Mouse (Mus musculus) liver, postnatal 0 days (tissue): Measurements from ENCODE around the gene Larp1b. TPM values are rescaled to one million over a fixed set of nuclear protein-coding genes. Genes with fewer than 3 reads are reported as not detected.

Experiments used
- ATAC-seq: fragments of 200-750 bp; cut with Nextera tagmentation; 2 replicates; pipeline ENCODE4 v1.8.0; 2017; ENCODE audit warnings: mild to moderate bottlenecking, moderate library complexity
- DNase-seq: peaks from one replicate; pipeline ENCODE4 v3.0.0-alpha.2; 2016
- H3K27ac ChIP-seq: fragments of 300-500 bp; sonication (generic); 2 replicates; pipeline ENCODE4 v1.5.1; 2014; ENCODE audit warnings: antibody characterized with exemption, moderate library complexity, mild to moderate bottlenecking, low read depth
- H3K27me3 ChIP-seq: fragments of 300-500 bp; sonication (generic); 2 replicates; pipeline ENCODE4 v1.6.1; 2014; ENCODE audit warnings: low read length, control low read depth, mixed read lengths; ENCODE audit not compliant: insufficient read depth
- H3K36me3 ChIP-seq: fragments of 300-500 bp; sonication (generic); replicated peaks from 2 replicates; pipeline ENCODE4 v1.6.1; 2014; ENCODE audit warnings: mild to moderate bottlenecking, control low read depth, low read length, moderate library complexity, mixed read lengths; ENCODE audit not compliant: insufficient read depth
- H3K4me1 ChIP-seq: fragments of 300-500 bp; sonication (generic); 2 replicates; pipeline ENCODE4 v1.6.1; 2014; ENCODE audit warnings: antibody characterized with exemption, mild to moderate bottlenecking, control low read depth; ENCODE audit not compliant: insufficient read depth
- H3K4me2 ChIP-seq: fragments of 300-500 bp; sonication (generic); 2 replicates; pipeline ENCODE4 v1.6.1; 2014; ENCODE audit warnings: low read depth, mild to moderate bottlenecking, low read length, moderate library complexity, mixed read lengths
- H3K4me3 ChIP-seq: fragments of 300-500 bp; sonication (generic); 2 replicates; pipeline ENCODE4 v1.5.1; 2014; ENCODE audit warnings: low read depth, low read length
- H3K9ac ChIP-seq: fragments of 300-500 bp; sonication (generic); replicated peaks from 2 replicates; pipeline ENCODE4 v1.6.1; 2014; ENCODE audit warnings: mild to moderate bottlenecking, moderate library complexity
- H3K9me3 ChIP-seq: fragments of 300-500 bp; sonication (generic); 2 replicates; pipeline ENCODE4 v1.6.1; 2016; ENCODE audit warnings: mild to moderate bottlenecking, control low read depth, low read length, mixed read lengths
- CTCF ChIP-seq: sonication (generic); IDR thresholded peaks from 2 replicates; pipeline ENCODE4 v1.5.1; 2016; ENCODE audit warnings: antibody characterized with exemption, low read depth
- EP300 ChIP-seq: IDR thresholded peaks from 2 replicates; pipeline ENCODE4 v1.6.1; 2016; ENCODE audit warnings: antibody characterized with exemption, low read depth, mild to moderate bottlenecking
- WGBS: fragments of 180-500 bp; shearing (Covaris S2); extraction: QIAGEN DNeasy Blood & Tissue Kit; methylation state at CpG from one replicate; pipeline ENCODE4 v1.1.7; 2014; ENCODE audit not compliant: insufficient replicate concordance; 5-methylcytosine and 5-hydroxymethylcytosine counted together
- polyA plus RNA-seq: library from polyadenylated mRNA; unstranded; fragments of >200 nt; fragmentation: Nextera tagmentation; extraction: Ambion mirVana; gene quantifications from 2 replicates; pipeline ENCODE4 v1.2.1, GENCODE M21; 2015

The Larp1b gene
- polyA plus RNA-seq, 1 experiment from 2014 or later = 22.3 TPM

- Histone ChIP-seq H3K27ac (no peak overlapping the region), H3K9ac (no peak overlapping the region), H3K4me2 (no peak overlapping the region), H3K27me3 (no peaks in the 10 kb centered on the region), H3K9me3 (no peaks in the 10 kb centered on the region), H3K4me1 (no peaks in the 10 kb centered on the region), H3K36me3 (no peaks in the 10 kb centered on the region), H3K4me3 (no peak overlapping the region)
- ATAC-seq (no peak), DNase-seq (no peak)
- TF ChIP-seq CTCF (no peak), EP300 (no peak)
- 74% methylated on average over 6 of the region's 6 CpGs for WGBS
These were observed 98.2 kb downstream of the Larp1b start for GRCm38 (mm10) chr3:41047838-41048237.

GRCm38 (mm10) chr3:41053334-41053733 lies 103.7 kb downstream of the Larp1b start:
- DNase-seq (no peak), ATAC-seq (no peak)
- no peaks in the 10 kb centered on the region for H3K36me3 ChIP-seq
- no peaks in the 10 kb centered on the region for H3K4me1 ChIP-seq
- H3K9me3 ChIP-seq = no peaks in the 10 kb centered on the region
- no peak overlapping the region for H3K9ac ChIP-seq
- TF ChIP-seq EP300 = no peak
- no peak for TF ChIP-seq CTCF
- H3K4me3 ChIP-seq = no peak overlapping the region
- 64% methylated on average over 3 of the region's 3 CpGs for WGBS
- H3K27me3 ChIP-seq = no peaks in the 10 kb centered on the region
- no peak overlapping the region for H3K27ac ChIP-seq
- no peak overlapping the region for H3K4me2 ChIP-seq

- ATAC-seq (no peak), DNase-seq (no peak)
- 71% methylated on average over 2 of the region's 2 CpGs for WGBS
- Histone ChIP-seq H3K27me3 (no peaks in the 10 kb centered on the region), H3K36me3 (no peaks in the 10 kb centered on the region), H3K4me3 (no peak overlapping the region), H3K27ac (no peak overlapping the region), H3K4me1 (no peaks in the 10 kb centered on the region), H3K9ac (no peak overlapping the region), H3K9me3 (no peaks in the 10 kb centered on the region), H3K4me2 (no peak overlapping the region)
- TF ChIP-seq EP300 = no peak
- no peak for TF ChIP-seq CTCF
These were observed 108.8 kb downstream of the Larp1b start for GRCm38 (mm10) chr3:41058395-41058794.

GRCm38 (mm10) chr3:41059249-41059648 lies 109.6 kb downstream of the Larp1b start:
- Histone ChIP-seq H3K4me3 (no peak overlapping the region), H3K27ac (no peak overlapping the region), H3K9me3 (no peaks in the 10 kb centered on the region), H3K36me3 (no peaks in the 10 kb centered on the region), H3K4me2 (no peak overlapping the region), H3K4me1 (no peaks in the 10 kb centered on the region), H3K27me3 (no peaks in the 10 kb centered on the region), H3K9ac (no peak overlapping the region)
- WGBS = 80% methylated on average over 3 of the region's 3 CpGs
- ATAC-seq = no peak
- DNase-seq = no peak
- no peak for TF ChIP-seq CTCF
- no peak for TF ChIP-seq EP300

GRCm38 (mm10) chr3:41061831-41062565 lies 112.4 kb downstream of the Larp1b start:
- no peak overlapping the region for H3K4me2 ChIP-seq
- H3K36me3 ChIP-seq = 0 out of 2 replicates have a peak, but pooled peaks cover under 1% of the 10 kb centered on the region
- DNase-seq (no peak), ATAC-seq (peak; percentile 73)
- peak overlapping the region; percentile 41; the same call in 1 of the 2 replicates for H3K27ac ChIP-seq
- no peak overlapping the region for H3K4me3 ChIP-seq
- no peak overlapping the region for H3K9ac ChIP-seq
- H3K4me1 ChIP-seq = peaks cover 3% of the 10 kb centered on the region; the same call in 1 of the 2 replicates
- H3K27me3 ChIP-seq = no peaks in the 10 kb centered on the region
- TF ChIP-seq EP300 (no peak), CTCF (no peak)
- WGBS = 43% methylated on average over 3 of the region's 3 CpGs
- no peaks in the 10 kb centered on the region for H3K9me3 ChIP-seq

GRCm38 (mm10) chr3:41062758-41063157 lies 113.1 kb downstream of the Larp1b start:
- WGBS = 84% methylated on average over 2 of the region's 2 CpGs
- no peak overlapping the region for H3K27ac ChIP-seq
- H3K36me3 ChIP-seq = peaks cover 7% of the 10 kb centered on the region; the same call in 1 of the 2 replicates
- no peak overlapping the region for H3K4me3 ChIP-seq
- H3K9me3 ChIP-seq = no peaks in the 10 kb centered on the region
- H3K4me1 ChIP-seq = peaks cover 3% of the 10 kb centered on the region; the same call in 1 of the 2 replicates
- DNase-seq (no peak), ATAC-seq (no peak)
- H3K4me2 ChIP-seq = no peak overlapping the region
- H3K27me3 ChIP-seq = no peaks in the 10 kb centered on the region
- H3K9ac ChIP-seq = no peak overlapping the region
- TF ChIP-seq CTCF (no peak), EP300 (no peak)
